Mouse (Mus musculus) MEL (cell line): ENCODE measurements around the gene Hlcs. TPM values are rescaled to one million over a fixed set of nuclear protein-coding genes. Genes with fewer than 3 reads are reported as not detected.
A peak's percentile ranks its signal among the peaks of the same experiment; 100 is the strongest.

ENCODE experiments used
- DNase-seq: peaks from one replicate; pipeline ENCODE4 v3.0.0; 2011; ENCODE audit warnings: low read depth, low spot score
- H3K27ac ChIP-seq: 2 replicates; pipeline ENCODE4 v1.5.1; 2012; ENCODE audit warnings: low read depth, mild to moderate bottlenecking, control low read depth, low read length, moderate library complexity; ENCODE audit not compliant: control insufficient read depth
- H3K27me3 ChIP-seq, 2 experiments: fragments of 150-350 bp in 1 of 2; sonication (generic) in 1 of 2; 2 replicates each; pipeline ENCODE4 v1.6.1; 2012; ENCODE audit warnings: low read length in 2 of 2, mild to moderate bottlenecking in 2 of 2, improper control_type of control experiment in 1 of 2, moderate library complexity in 1 of 2; ENCODE audit not compliant: insufficient read depth in 2 of 2, control insufficient read depth in 1 of 2
- H3K36me3 ChIP-seq, 2 experiments: 2 replicates each; pipeline ENCODE4 v1.6.1; 2012 to 2014; ENCODE audit warnings: low read length in 2 of 2, improper control_type of control experiment in 1 of 2, inconsistent platforms in 1 of 2, mild to moderate bottlenecking in 1 of 2; ENCODE audit not compliant: insufficient read depth in 2 of 2, control insufficient read depth in 1 of 2
- H3K4me1 ChIP-seq, 2 experiments: fragments of 150-350 bp in 1 of 2; sonication (generic) in 1 of 2; 2 replicates each; pipeline ENCODE4 v1.6.1; 2012; ENCODE audit warnings: low read length in 2 of 2, improper control_type of control experiment in 1 of 2, mild to moderate bottlenecking in 1 of 2; ENCODE audit not compliant: insufficient read depth in 2 of 2, control insufficient read depth in 1 of 2
- H3K4me3 ChIP-seq, 2 experiments: fragments of 150-350 bp in 1 of 2; sonication (generic) in 1 of 2; 2 replicates each; pipeline ENCODE4 v1.5.1; 2012; ENCODE audit warnings: low read depth in 2 of 2, low read length in 2 of 2, mild to moderate bottlenecking in 2 of 2, moderate library complexity in 2 of 2, control low read depth in 1 of 2, improper control_type of control experiment in 1 of 2; ENCODE audit not compliant: control insufficient read depth in 1 of 2, insufficient read depth in 1 of 2
- H3K79me2 ChIP-seq: 2 replicates; pipeline ENCODE4 v1.6.1; 2012; ENCODE audit warnings: mild to moderate bottlenecking, low read length, moderate library complexity; ENCODE audit not compliant: control insufficient read depth, poor library complexity, insufficient read depth
- H3K9ac ChIP-seq: 2 replicates; pipeline ENCODE4 v1.6.1; 2012; ENCODE audit warnings: low read depth, mild to moderate bottlenecking, control low read depth, low read length, moderate library complexity; ENCODE audit not compliant: control insufficient read depth, poor library complexity, severe bottlenecking
- H3K9me3 ChIP-seq: fragments of 150-350 bp; sonication (generic); replicated peaks from 2 replicates; pipeline ENCODE4 v1.6.1; 2012; ENCODE audit warnings: mild to moderate bottlenecking, low read length, improper control_type of control experiment, moderate library complexity; ENCODE audit not compliant: insufficient read depth
- BHLHE40 ChIP-seq: IDR thresholded peaks from 2 replicates; pipeline ENCODE4 v1.6.1; 2012; ENCODE audit warnings: low read depth, mild to moderate bottlenecking, inconsistent platforms, low read length, improper control_type of control experiment, borderline replicate concordance
- E2F4 ChIP-seq: IDR thresholded peaks from 2 replicates; pipeline ENCODE4 v1.6.1; 2011; ENCODE audit warnings: low read depth, low read length, improper control_type of control experiment, borderline replicate concordance
- EP300 ChIP-seq, 2 experiments: IDR thresholded peaks; 2 replicates each; pipeline ENCODE4 v1.6.1; 2011; ENCODE audit warnings: improper control_type of control experiment in 2 of 2, low read length in 2 of 2, low read depth in 1 of 2, mild to moderate bottlenecking in 1 of 2
- ETS1 ChIP-seq: IDR thresholded peaks from 2 replicates; pipeline ENCODE4 v1.6.1; 2012; ENCODE audit warnings: low read depth, mild to moderate bottlenecking, inconsistent platforms, low read length, improper control_type of control experiment, moderate library complexity
- GATA1 ChIP-seq: IDR thresholded peaks from 2 replicates; pipeline ENCODE4 v1.6.1; 2011; ENCODE audit warnings: low read depth, low read length, improper control_type of control experiment
- HCFC1 ChIP-seq: IDR thresholded peaks from 2 replicates; pipeline ENCODE4 v1.6.1; 2012; ENCODE audit warnings: low read depth, mild to moderate bottlenecking, inconsistent platforms, low read length, improper control_type of control experiment, moderate library complexity
- JUND ChIP-seq: IDR thresholded peaks from 2 replicates; pipeline ENCODE4 v1.6.1; 2011; ENCODE audit warnings: low read depth, mild to moderate bottlenecking, improper control_type of control experiment, low read length
- MAX ChIP-seq: IDR thresholded peaks from 2 replicates; pipeline ENCODE4 v1.6.1; 2011; ENCODE audit warnings: low read length, improper control_type of control experiment
- NELFE ChIP-seq: IDR thresholded peaks from 2 replicates; pipeline ENCODE4 v1.6.1; 2011; ENCODE audit warnings: low read depth, low read length, improper control_type of control experiment
- NRF1 ChIP-seq: IDR thresholded peaks from 2 replicates; pipeline ENCODE4 v1.6.1; 2014; ENCODE audit warnings: low read depth, mild to moderate bottlenecking, inconsistent platforms, low read length, improper control_type of control experiment, moderate library complexity; ENCODE audit not compliant: poor library complexity, insufficient read depth, severe bottlenecking
- RCOR1 ChIP-seq: IDR thresholded peaks from 2 replicates; pipeline ENCODE4 v1.6.1; 2012; ENCODE audit warnings: low read depth, mild to moderate bottlenecking, inconsistent platforms, low read length, improper control_type of control experiment
- SIN3A ChIP-seq: IDR thresholded peaks from 2 replicates; pipeline ENCODE4 v1.6.1; 2012; ENCODE audit warnings: low read length, improper control_type of control experiment, inconsistent platforms
- TAL1 ChIP-seq: IDR thresholded peaks from 2 replicates; pipeline ENCODE4 v1.6.1; 2012; ENCODE audit warnings: mild to moderate bottlenecking, inconsistent platforms, low read length, moderate library complexity, mixed read lengths
- TBP ChIP-seq: IDR thresholded peaks from 2 replicates; pipeline ENCODE4 v1.8.0; 2011; ENCODE audit warnings: low read depth, low read length, improper control_type of control experiment
- UBTF ChIP-seq: IDR thresholded peaks from 2 replicates; pipeline ENCODE4 v1.6.1; 2012; ENCODE audit warnings: low read depth, mild to moderate bottlenecking, inconsistent platforms, low read length, improper control_type of control experiment, moderate library complexity, borderline replicate concordance; ENCODE audit not compliant: insufficient read depth
- polyA plus RNA-seq, 2 experiments: library from polyadenylated mRNA; stranded (reverse) in 1 of 2; unstranded in 1 of 2; fragments of >175 nt in 1 of 2; fragments of >200 nt in 1 of 2; gene quantifications; 2 replicates each; pipeline versions ENCODE4 v1.2.1 to v1.2.4; 2012; ENCODE audit warnings: low replicate concordance in 2 of 2, low read depth in 1 of 2; ENCODE audit not compliant: insufficient read length in 2 of 2, insufficient read depth in 1 of 2, missing spikeins in 1 of 2
- total RNA-seq: library from RNA; depleted of rRNA; stranded (reverse); fragments of 300-350 nt; gene quantifications from 2 replicates; pipeline ENCODE4 v1.2.3, GENCODE M21; 2012

The Hlcs gene
- total and polyA plus RNA-seq, 3 experiments: 3.3 to 6.4 TPM; not detected in 1

- TF ChIP-seq SIN3A: peak; percentile 79
- no peak for TF ChIP-seq NRF1
- no peak for TF ChIP-seq TBP
- TF ChIP-seq TAL1: peak; percentile 50
- TF ChIP-seq UBTF: no peak
- TF ChIP-seq GATA1: peak; percentile 93
- no peak for TF ChIP-seq E2F4
- 0 out of 2 replicates have a peak, but pooled peaks have one; percentile 19 for TF ChIP-seq JUND
- peak; percentile 51; the same call in 1 of the 2 replicates for TF ChIP-seq HCFC1
- TF ChIP-seq BHLHE40: 0 out of 2 replicates have a peak, but pooled peaks have one; percentile 49
- TF ChIP-seq NELFE: no peak
Observed at GRCm38 (mm10) chr16:94326008-94326407, 12.6 kb upstream of the Hlcs start (continued).

- H3K79me2 ChIP-seq: no peaks in the 10 kb centered on the region
- DNase-seq: no peak
- H3K27ac ChIP-seq: no peak overlapping the region
- no peaks in the 10 kb centered on the region for H3K27me3 ChIP-seq
- H3K4me1 ChIP-seq: peaks cover 16 to 26% of the 10 kb centered on the region in 2 experiments
- no peaks in the 10 kb centered on the region for H3K9me3 ChIP-seq
- H3K36me3 ChIP-seq: peaks cover 0 to 20% of the 10 kb centered on the region in 2 experiments; a peak in 2 of 4 replicates
- H3K4me3 ChIP-seq: no peak overlapping the region
- TF ChIP-seq BHLHE40: no peak
- H3K9ac ChIP-seq: no peak overlapping the region
Observed at GRCm38 (mm10) chr16:94323681-94324080, 10.3 kb upstream of the Hlcs start.

- H3K4me3 ChIP-seq: no peak overlapping the region
- DNase-seq: peak; percentile 60
- no peak overlapping the region for H3K27ac ChIP-seq
- peaks cover 0 to 26% of the 10 kb centered on the region in 2 experiments; a peak in 2 of 4 replicates for H3K36me3 ChIP-seq
- no peaks in the 10 kb centered on the region for H3K27me3 ChIP-seq
- no peaks in the 10 kb centered on the region for H3K79me2 ChIP-seq
- peaks cover 22 to 39% of the 10 kb centered on the region in 2 experiments for H3K4me1 ChIP-seq
- no peak overlapping the region for H3K9ac ChIP-seq
- peak; percentile 35 to 39; a peak in 2 of 4 replicates for TF ChIP-seq EP300 (IDR thresholded peaks at IDR 0.05; ENCODE audit: low read depth in 1 of 2, low read length in 2 of 2)
- peak; percentile 27; the same call in 1 of the 2 replicates for TF ChIP-seq ETS1
- TF ChIP-seq MAX: no peak
- TF ChIP-seq RCOR1: peak; percentile 52
- H3K9me3 ChIP-seq: no peaks in the 10 kb centered on the region
Observed at GRCm38 (mm10) chr16:94320223-94320622, 6.9 kb upstream of the Hlcs start.
